In the genomic region with DNA sequence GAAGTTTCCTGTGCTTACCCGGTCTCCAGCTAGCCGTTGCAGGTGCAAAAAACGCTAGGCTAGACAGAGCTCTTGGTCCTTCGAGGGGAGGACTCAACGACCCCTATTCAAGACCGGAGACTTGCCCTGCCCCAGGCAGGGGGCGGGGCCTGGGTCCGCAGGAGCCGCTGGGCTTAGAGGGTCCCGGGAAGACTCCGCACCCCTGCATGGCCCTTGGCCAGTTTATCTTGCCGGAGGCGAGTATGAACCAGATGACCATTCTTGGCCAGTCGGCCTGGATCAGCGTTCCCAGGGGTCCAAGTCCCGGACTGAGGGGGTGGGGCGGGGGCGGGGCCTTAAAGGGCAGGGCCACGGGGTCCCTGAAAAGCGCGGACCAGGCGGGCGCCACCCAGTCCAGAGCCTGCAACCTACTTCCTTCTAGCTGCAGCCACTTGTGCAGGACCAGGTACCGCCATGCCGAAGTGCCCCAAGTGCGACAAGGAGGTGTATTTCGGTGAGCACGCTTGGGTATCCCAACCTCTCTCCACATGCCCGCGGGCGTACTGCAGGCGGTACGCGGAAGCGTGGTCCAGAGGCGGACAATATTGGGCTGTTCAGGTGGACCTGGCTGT, we compare ENCODE assay signal across 9 mouse cellular contexts. TPM values are rescaled to one million over a fixed set of nuclear protein-coding genes. Genes with fewer than 3 reads are reported as not detected.
DNase-seq lines count a peak whose midpoint lies in the region; ATAC-seq and TF ChIP-seq lines count a peak whose summit lies in the region.
"Had no signal": no experiment of that assay in that cellular context is flagged by ENCODE, and none has a peak within 500 bp of the region (broad histone marks: within the 10 kb centered on the region; RNA-seq: fewer than 3 reads in every experiment).

No protein-coding gene starts in this region.

- H3K4me1 ChIP-seq in erythroblast, embryonic 14.5 days (ENCODE audit: control insufficient read depth): peaks cover 77% of the 10 kb centered on the region
- H3K4me1 ChIP-seq in forebrain, embryonic 12.5 days: peaks cover 37% of the 10 kb centered on the region
- H3K4me1 ChIP-seq in limb, embryonic 14.5 days (ENCODE audit: control insufficient read depth, insufficient read depth, low read length): peaks cover 16% of the 10 kb centered on the region
- H3K4me1 ChIP-seq in midbrain, embryonic 14.5 days (ENCODE audit: control insufficient read depth, insufficient read depth, low read length): peaks cover 18% of the 10 kb centered on the region

- peaks cover 69% of the 10 kb centered on the region for H3K27me3 ChIP-seq in erythroblast, embryonic 14.5 days (ENCODE audit: control insufficient read depth)
- H3K27me3 ChIP-seq in forebrain, embryonic 12.5 days: peaks cover 72% of the 10 kb centered on the region
- H3K27me3 ChIP-seq in limb, embryonic 14.5 days (ENCODE audit: control insufficient read depth, insufficient read depth, low read length): peaks cover 9% of the 10 kb centered on the region; the same call in 1 of the 2 replicates
- peaks cover 14% of the 10 kb centered on the region; the same call in 1 of the 2 replicates for H3K27me3 ChIP-seq in midbrain, embryonic 14.5 days (ENCODE audit: control insufficient read depth, insufficient read depth, low read length)
- H3K27me3 ChIP-seq: Patski had no signal

- ATAC-seq in erythroblast, adult 5-6 weeks (replicated peaks; ENCODE audit: low FRiP score, poor library complexity, severe bottlenecking): no peak
- no peak for ATAC-seq in forebrain, embryonic 12.5 days (ENCODE audit: low FRiP score)
- no peak for ATAC-seq in limb, embryonic 14.5 days (ENCODE audit: low FRiP score, low read depth)
- no peak for ATAC-seq in midbrain, embryonic 14.5 days (ENCODE audit: low FRiP score, low TSS enrichment)
- no peak for ATAC-seq in inflammation-experienced regulatory T-cells, adult 6 months
- ATAC-seq: Patski had no signal

- H3K27ac ChIP-seq in forebrain, embryonic 12.5 days: no peak overlapping the region
- H3K27ac ChIP-seq in limb, embryonic 14.5 days (replicated peaks; ENCODE audit: low read depth, low read length): no peak overlapping the region
- no peak overlapping the region for H3K27ac ChIP-seq in midbrain, embryonic 14.5 days (replicated peaks; ENCODE audit: low read depth, low read length)

- no peaks in the 10 kb centered on the region for H3K9me3 ChIP-seq in erythroblast, embryonic 14.5 days (ENCODE audit: control insufficient read depth, low read length)
- no peaks in the 10 kb centered on the region for H3K9me3 ChIP-seq in forebrain, embryonic 12.5 days
- no peaks in the 10 kb centered on the region for H3K9me3 ChIP-seq in limb, embryonic 14.5 days (ENCODE audit: control insufficient read depth, low read length)
- H3K9me3 ChIP-seq in midbrain, embryonic 14.5 days (ENCODE audit: control insufficient read depth, low read length): no peaks in the 10 kb centered on the region

- TF ChIP-seq POLR2A in limb, embryonic 14.5 days (IDR thresholded peaks at IDR 0.05; ENCODE audit: borderline replicate concordance, extremely low read depth, insufficient read depth, insufficient read length): no peak

- H3K4me3 ChIP-seq in erythroblast, embryonic 14.5 days (replicated peaks): peak overlapping the region; percentile 49
- peak overlapping the region; percentile 44 for H3K4me3 ChIP-seq in forebrain, embryonic 12.5 days (replicated peaks)
- peak overlapping the region; percentile 53 for H3K4me3 ChIP-seq in limb, embryonic 14.5 days (replicated peaks; ENCODE audit: low read length)
- peak overlapping the region; percentile 30 for H3K4me3 ChIP-seq in midbrain, embryonic 14.5 days (replicated peaks; ENCODE audit: low read depth, low read length)

- H3K4me2 ChIP-seq in forebrain, embryonic 12.5 days: peak overlapping the region; percentile 78
- peak overlapping the region; percentile 89 for H3K4me2 ChIP-seq in limb, embryonic 14.5 days (replicated peaks; ENCODE audit: low read depth, low read length, severe bottlenecking)
- H3K4me2 ChIP-seq in midbrain, embryonic 14.5 days (ENCODE audit: low read length): peak overlapping the region; percentile 58

- H3K9ac ChIP-seq in forebrain, embryonic 12.5 days: peak overlapping the region; percentile 56
- peak overlapping the region; percentile 56 for H3K9ac ChIP-seq in limb, embryonic 14.5 days (ENCODE audit: low read depth, low read length, severe bottlenecking)
- peak overlapping the region; percentile 21; the same call in 1 of the 2 replicates for H3K9ac ChIP-seq in midbrain, embryonic 14.5 days (replicated peaks; ENCODE audit: low read length)

- H3K36me3 ChIP-seq in erythroblast, embryonic 14.5 days (ENCODE audit: control insufficient read depth): no peaks in the 10 kb centered on the region
- no peaks in the 10 kb centered on the region for H3K36me3 ChIP-seq in forebrain, embryonic 12.5 days (replicated peaks)
- no peaks in the 10 kb centered on the region for H3K36me3 ChIP-seq in limb, embryonic 14.5 days (ENCODE audit: control insufficient read depth, insufficient read depth, low read length)
- no peaks in the 10 kb centered on the region for H3K36me3 ChIP-seq in midbrain, embryonic 14.5 days (ENCODE audit: control insufficient read depth, insufficient read depth, low read length)

- peak; percentile 77 to 82 for DNase-seq in heart, postnatal 36 days
- DNase-seq in limb, embryonic 14.5 days (ENCODE audit: low spot score): no peak
- DNase-seq in midbrain, embryonic 14.5 days: peak; percentile 47
- no peak for DNase-seq in testis, postnatal 10 days (ENCODE audit: low spot score)

- intact Hi-C loops in heart, postnatal 36 days (cut with DNase I): loop anchor here (5.0 kb wide), 2 partner anchors 199 to 274 kb away; no protein-coding TSS in a partner anchor

- WGBS in forebrain, embryonic 12.5 days: 1% methylated on average over 35 of the region's 36 CpGs
- WGBS in limb, embryonic 14.5 days: under 1% methylated on average over 31 of the region's 36 CpGs
- 1% methylated on average over 36 of the region's 36 CpGs for WGBS in midbrain, embryonic 14.5 days

RNA-seq across cellular contexts. Expression of a gene that starts 4.5 kb away (rescaled TPM):
- polyA plus RNA-seq in erythroblast, embryonic 14.5 days (2012): 2.3 and 2.9 TPM in 2 replicates
- total RNA-seq in erythroblast, adult 5-6 weeks (2015; ENCODE audit: low replicate concordance): 1.0 and 1.9 TPM in 2 replicates
- 7.5 and 8.2 TPM in 2 replicates for total RNA-seq in erythroblast, adult 5-6 weeks (2017; ENCODE audit: low replicate concordance)
- 48.3 and 49.6 TPM in 2 replicates for polyA plus RNA-seq in forebrain, embryonic 12.5 days (2016; fragmentation: Nextera tagmentation; extraction: Ambion mirVana)
- total RNA-seq in heart, postnatal 36 days (2021): under 1 TPM; 0.19 to 0.49 TPM
- polyA plus RNA-seq in limb, embryonic 14.5 days (2012; rRNA removed): 30.8 and 36.8 TPM in 2 replicates
- polyA plus RNA-seq in limb, embryonic 14.5 days (2014; fragmentation: Nextera tagmentation; extraction: Ambion mirVana): 19.5 and 22.6 TPM in 2 replicates
- 11.9 and 14.1 TPM in 2 replicates for polyA plus RNA-seq in midbrain, embryonic 14.5 days (2014; fragmentation: Nextera tagmentation; extraction: Ambion mirVana)
- polyA plus RNA-seq in inflammation-experienced regulatory T-cells, adult 6 months (2017; shearing (Covaris generic)): 10 to 100 TPM in 1 of 3 experiments, 1 to 10 TPM in 1, under 1 TPM in 1; 0.90 to 12.3 (median 3.1) TPM

RNA-seq across cellular contexts. Expression of a gene that starts 5.7 kb away (rescaled TPM):
- polyA plus RNA-seq in erythroblast, embryonic 14.5 days (2012): 2.8 and 3.3 TPM in 2 replicates
- total RNA-seq in erythroblast, adult 5-6 weeks (2015; ENCODE audit: low replicate concordance): 111 and 139 TPM in 2 replicates
- total RNA-seq in erythroblast, adult 5-6 weeks (2017; ENCODE audit: low replicate concordance): 75.3 and 179 TPM in 2 replicates
- 48.5 and 62.0 TPM in 2 replicates for polyA plus RNA-seq in forebrain, embryonic 12.5 days (2016; fragmentation: Nextera tagmentation; extraction: Ambion mirVana)
- 100 to 1,000 TPM; 190 to 198 TPM for total RNA-seq in heart, postnatal 36 days (2021)
- polyA plus RNA-seq in limb, embryonic 14.5 days (2012; rRNA removed): 387 and 403 TPM in 2 replicates
- 344 and 469 TPM in 2 replicates for polyA plus RNA-seq in limb, embryonic 14.5 days (2014; fragmentation: Nextera tagmentation; extraction: Ambion mirVana)
- polyA plus RNA-seq in midbrain, embryonic 14.5 days (2014; fragmentation: Nextera tagmentation; extraction: Ambion mirVana): 16.5 and 26.8 TPM in 2 replicates
- 1,000 to 10,000 TPM in 1 of 3 experiments, 100 to 1,000 TPM in 2; 839 to 2,286 (median 900) TPM for polyA plus RNA-seq in inflammation-experienced regulatory T-cells, adult 6 months (2017; shearing (Covaris generic))

RNA-seq across cellular contexts. Expression of a gene that starts 11.7 kb away (rescaled TPM):
- 12.2 and 14.5 TPM in 2 replicates for polyA plus RNA-seq in erythroblast, embryonic 14.5 days (2012)
- total RNA-seq in erythroblast, adult 5-6 weeks (2015; ENCODE audit: low replicate concordance): 6.9 and 9.0 TPM in 2 replicates
- 3.6 and 3.9 TPM in 2 replicates for total RNA-seq in erythroblast, adult 5-6 weeks (2017; ENCODE audit: low replicate concordance)
- 223 and 227 TPM in 2 replicates for polyA plus RNA-seq in forebrain, embryonic 12.5 days (2016; fragmentation: Nextera tagmentation; extraction: Ambion mirVana)
- total RNA-seq in heart, postnatal 36 days (2021): 1,000 to 10,000 TPM; 1,482 to 1,552 TPM
- polyA plus RNA-seq in limb, embryonic 14.5 days (2012; rRNA removed): 91.4 and 102 TPM in 2 replicates
- 89.9 and 99.1 TPM in 2 replicates for polyA plus RNA-seq in limb, embryonic 14.5 days (2014; fragmentation: Nextera tagmentation; extraction: Ambion mirVana)
- 297 and 329 TPM in 2 replicates for polyA plus RNA-seq in midbrain, embryonic 14.5 days (2014; fragmentation: Nextera tagmentation; extraction: Ambion mirVana)
- polyA plus RNA-seq in inflammation-experienced regulatory T-cells, adult 6 months (2017; shearing (Covaris generic)): 10 to 100 TPM in 1 of 3 experiments, 1 to 10 TPM in 2; 4.9 to 10.4 (median 6.0) TPM

RNA-seq across cellular contexts. Expression of a gene that starts 34.0 kb away (rescaled TPM):
- not detected in 2 replicates for polyA plus RNA-seq in erythroblast, embryonic 14.5 days (2012)
- not detected in 2 replicates for total RNA-seq in erythroblast, adult 5-6 weeks (2015; ENCODE audit: low replicate concordance)
- 1.0 TPM in 1 of 2 replicates, not detected in the other for total RNA-seq in erythroblast, adult 5-6 weeks (2017; ENCODE audit: low replicate concordance)
- 21.6 and 21.9 TPM in 2 replicates for polyA plus RNA-seq in forebrain, embryonic 12.5 days (2016; fragmentation: Nextera tagmentation; extraction: Ambion mirVana)
- not detected for total RNA-seq in heart, postnatal 36 days (2021)
- polyA plus RNA-seq in limb, embryonic 14.5 days (2012; rRNA removed): 29.6 and 43.4 TPM in 2 replicates
- polyA plus RNA-seq in limb, embryonic 14.5 days (2014; fragmentation: Nextera tagmentation; extraction: Ambion mirVana): 10.1 and 12.3 TPM in 2 replicates
- 24.5 and 61.9 TPM in 2 replicates for polyA plus RNA-seq in midbrain, embryonic 14.5 days (2014; fragmentation: Nextera tagmentation; extraction: Ambion mirVana)
- under 1 TPM in 1 of 3 experiments, not detected in 2; 0.23 TPM for polyA plus RNA-seq in inflammation-experienced regulatory T-cells, adult 6 months (2017; shearing (Covaris generic))

RNA-seq across cellular contexts. Expression of a gene that starts 53.7 kb away (rescaled TPM):
- polyA plus RNA-seq in erythroblast, embryonic 14.5 days (2012): 18.5 and 22.5 TPM in 2 replicates
- 14.8 and 15.0 TPM in 2 replicates for total RNA-seq in erythroblast, adult 5-6 weeks (2015; ENCODE audit: low replicate concordance)
- 8.5 and 13.6 TPM in 2 replicates for total RNA-seq in erythroblast, adult 5-6 weeks (2017; ENCODE audit: low replicate concordance)
- 22.2 and 22.7 TPM in 2 replicates for polyA plus RNA-seq in forebrain, embryonic 12.5 days (2016; fragmentation: Nextera tagmentation; extraction: Ambion mirVana)
- total RNA-seq in heart, postnatal 36 days (2021): 10 to 100 TPM; 48.7 to 56.4 TPM
- polyA plus RNA-seq in limb, embryonic 14.5 days (2012; rRNA removed): 126 and 161 TPM in 2 replicates
- 21.1 and 25.0 TPM in 2 replicates for polyA plus RNA-seq in limb, embryonic 14.5 days (2014; fragmentation: Nextera tagmentation; extraction: Ambion mirVana)
- polyA plus RNA-seq in midbrain, embryonic 14.5 days (2014; fragmentation: Nextera tagmentation; extraction: Ambion mirVana): 20.8 and 22.0 TPM in 2 replicates
- polyA plus RNA-seq in inflammation-experienced regulatory T-cells, adult 6 months (2017; shearing (Covaris generic)): 10 to 100 TPM; 12.1 to 15.0 (median 13.8) TPM

Comparison
In these comparisons a context has a peak if more than half of its experiments do, and no peak if none do; other contexts are left out.
1. DNase-seq: peak in heart, postnatal 36 days (2 of 2) and midbrain, embryonic 14.5 days (single experiment); none in limb, embryonic 14.5 days (single experiment) and testis, postnatal 10 days (single experiment).
2. Peak in every context shown above with its lines, with median percentiles within 50 percentile points of each other: H3K4me3 ChIP-seq, H3K4me2 ChIP-seq and H3K9ac ChIP-seq.